19 mouse cellular contexts compared by ENCODE assay signal in the genomic region with DNA sequence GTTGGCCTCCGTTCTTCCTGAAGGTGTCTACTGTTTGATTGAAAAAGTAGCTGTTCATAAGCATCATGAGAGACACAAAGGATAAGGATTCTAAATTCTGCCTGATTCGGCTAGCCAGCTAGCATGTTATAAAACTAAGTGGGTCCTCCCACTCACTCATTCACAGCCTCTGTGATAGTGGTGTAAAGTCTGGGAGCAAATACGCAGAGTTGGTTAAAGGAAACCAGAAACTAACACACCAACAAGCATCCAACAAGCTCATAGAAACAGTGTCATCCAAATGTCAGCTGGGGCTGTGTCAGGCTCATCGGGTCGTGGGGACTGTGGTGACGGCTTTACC. TPM values are rescaled to one million over a fixed set of nuclear protein-coding genes. Genes with fewer than 3 reads are reported as not detected.
DNase-seq lines count a peak whose midpoint lies in the region.
"Had no signal": no experiment of that assay in that cellular context is flagged by ENCODE, and none has a peak within 500 bp of the region (broad histone marks: within the 10 kb centered on the region; RNA-seq: fewer than 3 reads in every experiment).

No protein-coding gene starts in this region.

- DNase-seq in frontal cortex, postnatal 36 days (ENCODE audit: low spot score in 2 of 2) = peak; percentile 42 to 60
- no peak for DNase-seq in frontal cortex, postnatal 25 days (ENCODE audit: low spot score in 2 of 2)
- DNase-seq in layer of hippocampus, adult 9-11 months = peak; percentile 63
- DNase-seq in layer of hippocampus, postnatal 25 days (ENCODE audit: extremely low spot score in 1 of 2, low spot score in 1 of 2) = no peak
- peak; percentile 63 for DNase-seq in right cerebral cortex, adult 18-20 months
- DNase-seq in right cerebral cortex, postnatal 14 days = no peak
- DNase-seq in lung, postnatal 4 days = no peak
- DNase-seq: adrenal gland, postnatal 14 days; cerebellum, adult 11-12 months; cerebellum, adult 9-11 months; gastrocnemius, adult 2 months; gastrocnemius, postnatal 36 days; heart, adult 18-20 months; heart, postnatal 36 days; kidney, adult 9 months; kidney, postnatal 10 days; liver, embryonic 13.5 days; lung, adult 18-20 months had no signal

RNA-seq across cellular contexts. Expression of gene 1810049J17Rik, which starts 41.0 kb away (rescaled TPM):
- total RNA-seq in layer of hippocampus, postnatal 25 days (2021) = under 1 TPM in 1 of 2 experiments, not detected in 1; 0.69 TPM
- total RNA-seq: gastrocnemius, adult 2 months; gastrocnemius, postnatal 36 days; hindbrain, postnatal 0 days had no signal

RNA-seq across cellular contexts. Expression of gene Golph3, which starts 41.4 kb away (rescaled TPM):
- total RNA-seq in layer of hippocampus, postnatal 25 days (2021) = 10 to 100 TPM; 90.6 to 98.8 TPM

Comparison
In these comparisons a context has a peak if more than half of its experiments do, and no peak if none do; other contexts are left out.
1. DNase-seq: peak in frontal cortex, postnatal 36 days (2 of 2), layer of hippocampus, adult 9-11 months (single experiment) and right cerebral cortex, adult 18-20 months (single experiment); none in frontal cortex, postnatal 25 days (0 of 2), layer of hippocampus, postnatal 25 days (0 of 2), right cerebral cortex, postnatal 14 days (single experiment) and lung, postnatal 4 days (0 of 2).